Mouse (Mus musculus) limb, embryonic 10.5 days (tissue): Measurements from ENCODE around the gene Sesn1. TPM values are rescaled to one million over a fixed set of nuclear protein-coding genes. Genes with fewer than 3 reads are reported as not detected.
"Not testable (repeated sequence)": the region's sequence is repeated elsewhere in the genome, so short reads cannot be mapped to it uniquely, and the experiment has no call there.

Source experiments
- DNase-seq: peaks from one replicate; pipeline ENCODE4 v3.0.0-alpha.2; 2017; ENCODE audit warnings: low spot score
- H3K27ac ChIP-seq: fragments of 300-500 bp; sonication (generic); 2 replicates; pipeline ENCODE4 v1.5.1; 2016; ENCODE audit warnings: mild to moderate bottlenecking
- H3K27me3 ChIP-seq: fragments of 300-500 bp; sonication (generic); 2 replicates; pipeline ENCODE4 v1.6.1; 2016; ENCODE audit warnings: low read depth, mild to moderate bottlenecking; ENCODE audit not compliant: poor library complexity, severe bottlenecking
- H3K36me3 ChIP-seq: fragments of 300-500 bp; sonication (generic); 2 replicates; pipeline ENCODE4 v1.6.1; 2016; ENCODE audit warnings: mild to moderate bottlenecking, moderate library complexity
- H3K4me1 ChIP-seq: fragments of 300-500 bp; sonication (generic); 2 replicates; pipeline ENCODE4 v1.6.1; 2016
- H3K4me3 ChIP-seq: fragments of 300-500 bp; sonication (generic); 2 replicates; pipeline ENCODE4 v1.5.1; 2016; ENCODE audit warnings: mild to moderate bottlenecking, moderate library complexity
- H3K9me3 ChIP-seq: fragments of 300-500 bp; sonication (generic); replicated peaks from 2 replicates; pipeline ENCODE4 v1.6.1; 2016; ENCODE audit warnings: mild to moderate bottlenecking
- WGBS: fragments of 180-500 bp; shearing (Covaris S2); methylation state at CpG from one replicate; pipeline ENCODE4 v1.1.7; 2016; 5-methylcytosine and 5-hydroxymethylcytosine counted together
- polyA plus RNA-seq: library from polyadenylated mRNA; unstranded; fragments of >200 nt; fragmentation: Nextera tagmentation; extraction: Ambion mirVana; gene quantifications from 2 replicates; pipeline ENCODE4 v1.2.1, GENCODE M21; 2016

Sesn1 gene
- polyA plus RNA-seq, 1 experiment from 2014 or later = 26.3 TPM

GRCm38 (mm10) chr10:41952354-41952753, 142.6 kb downstream of the Sesn1 start:
- not testable (repeated sequence) for H3K4me3 ChIP-seq, DNase-seq, H3K36me3 ChIP-seq, H3K9me3 ChIP-seq, H3K4me1 ChIP-seq, H3K27ac ChIP-seq, H3K27me3 ChIP-seq
- WGBS = 96% methylated on average over 10 of the region's 10 CpGs

- no peak overlapping the region for H3K4me3 ChIP-seq
- no peaks in the 10 kb centered on the region for H3K4me1 ChIP-seq
- DNase-seq = no peak
- H3K27ac ChIP-seq = no peak overlapping the region
- no peaks in the 10 kb centered on the region for H3K27me3 ChIP-seq
- H3K36me3 ChIP-seq = no peaks in the 10 kb centered on the region
- no peaks in the 10 kb centered on the region for H3K9me3 ChIP-seq
- 96% methylated on average over 14 of the region's 14 CpGs for whole genome bisulfite sequencing
Observed at GRCm38 (mm10) chr10:41952850-41953527, 143.3 kb downstream of the Sesn1 start.

- no peaks in the 10 kb centered on the region for H3K36me3 ChIP-seq
- H3K27me3 ChIP-seq = no peaks in the 10 kb centered on the region
- no peaks in the 10 kb centered on the region for H3K4me1 ChIP-seq
- no peaks in the 10 kb centered on the region for H3K9me3 ChIP-seq
- WGBS = 98% methylated on average over 5 of the region's 5 CpGs
- no peak for DNase-seq
- no peak overlapping the region for H3K4me3 ChIP-seq
- H3K27ac ChIP-seq = no peak overlapping the region
Observed at GRCm38 (mm10) chr10:41953528-41953864, 143.8 kb downstream of the Sesn1 start.

- H3K4me1 ChIP-seq = peaks cover 9% of the 10 kb centered on the region
- no peak overlapping the region for H3K4me3 ChIP-seq
- H3K9me3 ChIP-seq = no peaks in the 10 kb centered on the region
- no peak overlapping the region for H3K27ac ChIP-seq
- H3K36me3 ChIP-seq = no peaks in the 10 kb centered on the region
- 92% methylated on average over 18 of the region's 18 CpGs for WGBS
- DNase-seq = no peak
- no peaks in the 10 kb centered on the region for H3K27me3 ChIP-seq
Observed at GRCm38 (mm10) chr10:41957421-41958225, 147.9 kb downstream of the Sesn1 start.

Other genes starting within 250 kb of the Sesn1 start
- 0.38 and 0.41 TPM in 2 replicates for gene Ccdc162, start 93.3 kb upstream of the Sesn1 start, polyA plus RNA-seq
- gene Cep57l1, start 64 bp upstream of the Sesn1 start, polyA plus RNA-seq = 19.6 and 25.9 TPM in 2 replicates
- gene Armc2, start 208.5 kb downstream of the Sesn1 start, polyA plus RNA-seq = 1.5 and 3.4 TPM in 2 replicates